Mouse (Mus musculus): Measurements from ENCODE around the gene Abcd3. TPM values are rescaled to one million over a fixed set of nuclear protein-coding genes. Genes with fewer than 3 reads are reported as not detected.

Gene Abcd3
- polyA plus RNA-seq, 1 experiment, result 30.5 TPM

DNA sequence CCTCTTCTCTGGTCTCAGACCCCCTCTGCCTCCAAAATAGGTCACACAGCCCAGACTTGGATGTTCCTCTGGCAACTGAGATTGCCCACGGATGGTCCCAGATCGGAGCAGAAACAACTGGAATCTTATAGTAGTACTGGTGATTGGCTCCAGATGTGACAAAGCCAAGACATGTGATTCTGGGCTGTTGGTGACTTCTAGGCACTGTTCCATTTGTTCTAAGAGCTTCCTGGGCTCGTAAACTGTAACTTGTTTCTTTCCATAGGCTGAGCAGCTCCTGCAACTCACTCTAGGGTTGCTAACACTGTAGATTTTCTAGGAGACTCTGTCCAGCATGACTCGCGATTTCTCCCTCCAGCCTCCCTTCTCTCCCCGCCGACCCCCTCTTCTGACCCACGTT is 96.4 kb downstream of the Abcd3 start:
- DNase-seq (ENCODE audit: low read depth), result no peak
- TF ChIP-seq POLR2A (IDR thresholded peaks at IDR 0.05; ENCODE audit: borderline replicate concordance, extremely low read depth, insufficient read depth, insufficient read length, poor library complexity, severe bottlenecking) (no peak), CTCF (IDR thresholded peaks at IDR 0.05; ENCODE audit: borderline replicate concordance, extremely low read depth, insufficient read depth, insufficient read length) (no peak)

DNA sequence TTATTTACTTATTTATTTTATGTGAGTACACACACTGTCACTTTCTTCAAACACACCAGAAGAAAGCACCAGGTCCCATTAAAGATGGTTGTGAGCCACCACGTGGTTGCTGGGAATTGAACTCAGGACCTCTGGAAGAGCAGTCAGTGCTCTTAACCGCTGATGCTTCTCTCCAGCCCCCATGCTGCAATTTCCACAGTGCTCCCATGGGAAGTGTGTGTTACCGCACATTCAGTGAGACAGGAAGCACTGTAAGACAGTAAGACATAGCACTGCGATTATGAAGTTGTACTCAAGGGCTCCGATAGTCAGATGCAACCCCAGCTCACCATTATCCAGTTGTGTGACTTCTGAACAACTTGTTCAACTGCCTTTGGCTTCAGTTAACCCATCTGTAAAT is 98.6 kb downstream of the Abcd3 start:
- no peak for DNase-seq (ENCODE audit: low read depth)
- TF ChIP-seq POLR2A (IDR thresholded peaks at IDR 0.05; ENCODE audit: borderline replicate concordance, extremely low read depth, insufficient read depth, insufficient read length, poor library complexity, severe bottlenecking), result no peak
- no peak for TF ChIP-seq CTCF (IDR thresholded peaks at IDR 0.05; ENCODE audit: borderline replicate concordance, extremely low read depth, insufficient read depth, insufficient read length)

DNA sequence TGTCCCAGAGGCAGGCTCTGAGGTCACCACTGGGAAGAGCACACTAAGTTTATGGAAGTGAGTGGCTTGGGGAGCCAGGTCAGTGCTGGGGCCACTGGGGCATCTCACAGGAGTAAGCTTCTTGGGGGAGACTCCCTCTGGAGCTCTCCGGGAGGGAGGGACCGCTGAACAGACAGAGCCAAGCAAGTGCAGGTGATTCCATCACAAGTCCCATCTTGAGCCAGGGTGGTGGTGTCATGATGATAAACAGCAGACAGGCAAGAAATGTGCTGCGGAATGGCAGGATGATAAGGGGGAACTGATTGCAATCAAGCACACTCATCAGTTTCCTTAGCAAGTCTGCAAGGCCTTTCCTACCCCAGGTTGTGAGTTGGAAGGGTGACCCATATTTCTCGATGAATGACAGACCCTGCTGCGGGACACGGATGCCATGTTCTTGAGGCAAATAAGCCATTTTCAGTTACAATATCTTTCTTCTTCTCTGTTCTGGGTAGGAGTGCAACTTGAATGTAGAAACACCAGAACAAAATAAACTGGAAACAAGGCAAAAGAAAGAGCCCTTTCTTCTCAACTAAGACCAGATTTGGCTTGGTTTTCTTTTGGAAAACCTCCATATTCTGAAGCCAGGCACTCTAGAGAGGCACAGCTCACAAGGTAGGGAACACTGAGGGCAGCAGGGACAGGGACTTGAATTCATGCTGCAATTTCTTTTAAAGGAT is 99.2 kb downstream of the Abcd3 start:
- peak; percentile 57 for DNase-seq (ENCODE audit: low read depth)
- TF ChIP-seq POLR2A (IDR thresholded peaks at IDR 0.05; ENCODE audit: borderline replicate concordance, extremely low read depth, insufficient read depth, insufficient read length, poor library complexity, severe bottlenecking), result no peak

GRCm38 (mm10) chr3:121715336-121715735 is 99.8 kb downstream of the Abcd3 start:
- no peak for TF ChIP-seq CTCF (IDR thresholded peaks at IDR 0.05; ENCODE audit: borderline replicate concordance, extremely low read depth, insufficient read depth, insufficient read length)
- TF ChIP-seq POLR2A (IDR thresholded peaks at IDR 0.05; ENCODE audit: borderline replicate concordance, extremely low read depth, insufficient read depth, insufficient read length, poor library complexity, severe bottlenecking), result no peak
- no peak for DNase-seq (ENCODE audit: low read depth)

GRCm38 (mm10) chr3:121714461-121714860 is 100.6 kb downstream of the Abcd3 start:
- TF ChIP-seq CTCF (IDR thresholded peaks at IDR 0.05; ENCODE audit: borderline replicate concordance, extremely low read depth, insufficient read depth, insufficient read length), result no peak
- no peak for TF ChIP-seq POLR2A (IDR thresholded peaks at IDR 0.05; ENCODE audit: borderline replicate concordance, extremely low read depth, insufficient read depth, insufficient read length, poor library complexity, severe bottlenecking)
- DNase-seq (ENCODE audit: low read depth), result no peak

DNA sequence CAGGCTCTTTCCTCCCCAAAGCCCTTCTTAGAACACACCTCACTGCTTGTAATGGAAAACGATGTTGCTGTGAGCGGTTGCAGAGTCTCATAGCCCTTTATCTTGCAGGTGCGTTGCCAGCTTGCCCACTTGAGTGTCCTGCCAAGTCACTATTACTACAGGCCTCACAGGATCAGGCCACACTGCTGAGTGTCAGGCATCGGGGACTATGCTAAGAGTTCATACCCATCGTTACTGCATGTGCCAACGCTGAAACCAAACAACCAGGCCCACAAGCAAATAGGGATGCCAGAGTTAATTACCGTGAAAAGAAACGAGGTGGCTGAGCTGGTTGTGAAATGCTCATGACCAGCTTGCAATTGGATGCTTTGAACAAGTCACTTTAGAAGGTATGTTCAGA is 101.3 kb downstream of the Abcd3 start:
- DNase-seq (ENCODE audit: low read depth), result peak; percentile 62
- TF ChIP-seq POLR2A (IDR thresholded peaks at IDR 0.05; ENCODE audit: borderline replicate concordance, extremely low read depth, insufficient read depth, insufficient read length, poor library complexity, severe bottlenecking) (no peak), CTCF (IDR thresholded peaks at IDR 0.05; ENCODE audit: borderline replicate concordance, extremely low read depth, insufficient read depth, insufficient read length) (no peak)

DNA sequence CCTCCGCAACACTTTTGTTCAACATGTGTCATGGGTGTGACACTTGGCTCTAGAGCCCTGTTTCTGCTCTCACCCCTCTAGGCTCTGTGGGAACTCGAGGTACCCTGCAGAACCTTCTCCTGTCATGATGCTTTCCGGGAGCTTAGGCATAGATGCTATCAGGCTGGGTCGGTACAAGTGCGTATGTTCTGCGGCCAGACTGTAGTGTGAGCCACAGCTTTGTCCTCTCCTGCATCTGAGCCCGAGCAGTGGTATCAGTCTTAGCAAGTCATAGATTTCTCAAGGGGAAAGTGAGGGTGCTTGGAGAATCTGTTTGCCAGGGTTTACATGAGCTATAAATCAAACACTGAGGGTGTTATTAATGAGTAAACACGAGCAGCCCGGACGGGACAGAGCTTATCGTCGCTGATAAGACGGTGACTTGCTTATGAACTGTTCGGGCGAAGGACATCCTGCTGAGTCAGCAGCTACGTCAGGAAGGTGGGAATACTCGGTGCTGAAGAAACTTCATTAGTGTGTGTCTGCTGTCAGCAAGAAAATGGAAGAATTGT is 101.9 kb downstream of the Abcd3 start:
- no peak for DNase-seq (ENCODE audit: low read depth)
- TF ChIP-seq CTCF (IDR thresholded peaks at IDR 0.05; ENCODE audit: borderline replicate concordance, extremely low read depth, insufficient read depth, insufficient read length) (no peak), POLR2A (IDR thresholded peaks at IDR 0.05; ENCODE audit: borderline replicate concordance, extremely low read depth, insufficient read depth, insufficient read length, poor library complexity, severe bottlenecking) (no peak)

GRCm38 (mm10) chr3:121712222-121712621 is 102.9 kb downstream of the Abcd3 start:
- DNase-seq (ENCODE audit: low read depth), result no peak
- TF ChIP-seq POLR2A (IDR thresholded peaks at IDR 0.05; ENCODE audit: borderline replicate concordance, extremely low read depth, insufficient read depth, insufficient read length, poor library complexity, severe bottlenecking) (no peak), CTCF (IDR thresholded peaks at IDR 0.05; ENCODE audit: borderline replicate concordance, extremely low read depth, insufficient read depth, insufficient read length) (no peak)

- TF ChIP-seq POLR2A (IDR thresholded peaks at IDR 0.05; ENCODE audit: borderline replicate concordance, extremely low read depth, insufficient read depth, insufficient read length, poor library complexity, severe bottlenecking) (no peak), CTCF (IDR thresholded peaks at IDR 0.05; ENCODE audit: borderline replicate concordance, extremely low read depth, insufficient read depth, insufficient read length) (no peak)
- DNase-seq (ENCODE audit: low read depth), result no peak
Observed at GRCm38 (mm10) chr3:121710894-121711531, 104.1 kb downstream of the Abcd3 start.

Other genes with a start within 250 kb of the Abcd3 start
- gene 4930432M17Rik, start 144.5 kb downstream of the Abcd3 start, polyA plus RNA-seq (2012; rRNA removed), result not detected in 2 replicates
- gene F3, start 91.8 kb downstream of the Abcd3 start, polyA plus RNA-seq (2012; rRNA removed), result 6.5 and 7.5 TPM in 2 replicates
- 15.2 and 26.2 TPM in 2 replicates for gene Arhgap29, start 137.2 kb upstream of the Abcd3 start, polyA plus RNA-seq (2012; rRNA removed)
- gene Abca4, start 229.1 kb upstream of the Abcd3 start, polyA plus RNA-seq (2012; rRNA removed), result 1.9 and 5.0 TPM in 2 replicates

Measured in brain, embryonic 14.5 days (tissue).